Mouse (Mus musculus) c-Kit-positive CD71-negative TER-119-negative erythroid progenitor cells, embryonic 14.5 days (primary cell): Measurements from ENCODE around the gene Arsk.

Experiments
- DNase-seq: peaks from one replicate; pipeline ENCODE4 v3.0.0-alpha.2; 2013; ENCODE audit warnings: low read depth

Arsk gene

GRCm38 (mm10) chr13:76098493-76099303, at the start of gene Arsk, which contains the start of gene Ttc37:
Gene Arsk (minus strand): TSS chr13:76098660.
Gene Ttc37 (plus strand): TSS chr13:76098734.
- peak; percentile 97 for DNase-seq

- no peak for DNase-seq
Observed at GRCm38 (mm10) chr13:76141117-76141808, 42.8 kb upstream of the Arsk start.

GRCm38 (mm10) chr13:76138862-76139261, 40.4 kb upstream of the Arsk start:
- DNase-seq: no peak

- DNase-seq: no peak
Observed at GRCm38 (mm10) chr13:76132415-76132814, 34.0 kb upstream of the Arsk start.

GRCm38 (mm10) chr13:76128799-76129198, 30.3 kb upstream of the Arsk start:
- DNase-seq: no peak

- DNase-seq: no peak
Observed at GRCm38 (mm10) chr13:76109069-76109824, 10.8 kb upstream of the Arsk start.

GRCm38 (mm10) chr13:76101989-76102388, 3.5 kb upstream of the Arsk start:
- no peak for DNase-seq

GRCm38 (mm10) chr13:76098116-76098492, 356 bp downstream of the Arsk start:
- peak; percentile 44 for DNase-seq

- no peak for DNase-seq
Observed at GRCm38 (mm10) chr13:76074323-76074722, 24.1 kb downstream of the Arsk start.

GRCm38 (mm10) chr13:76064363-76064945, 34.0 kb downstream of the Arsk start:
- no peak for DNase-seq

GRCm38 (mm10) chr13:76063548-76063947, 34.9 kb downstream of the Arsk start:
- no peak for DNase-seq

GRCm38 (mm10) chr13:76062569-76062968, 35.9 kb downstream of the Arsk start:
- no peak for DNase-seq

- DNase-seq: no peak
Observed at GRCm38 (mm10) chr13:76062126-76062525, 36.3 kb downstream of the Arsk start.

- DNase-seq: no peak
Observed at GRCm38 (mm10) chr13:76059591-76059990, 38.9 kb downstream of the Arsk start.

GRCm38 (mm10) chr13:76057267-76058069, 41.0 kb downstream of the Arsk start:
- DNase-seq: no peak

- no peak for DNase-seq
Observed at GRCm38 (mm10) chr13:76056896-76057266, 41.6 kb downstream of the Arsk start, which contains the start of gene Gpr150. Gene Gpr150 (minus strand): TSS chr13:76056996.

GRCm38 (mm10) chr13:76056261-76056724, 42.2 kb downstream of the Arsk start:
- DNase-seq: no peak

GRCm38 (mm10) chr13:76055391-76056232, 42.8 kb downstream of the Arsk start:
- DNase-seq: peak; percentile 42

GRCm38 (mm10) chr13:76044971-76045370, 53.5 kb downstream of the Arsk start:
- DNase-seq: no peak

- no peak for DNase-seq
Observed at GRCm38 (mm10) chr13:76042455-76042854, 56.0 kb downstream of the Arsk start.
